Mouse (Mus musculus) heart, embryonic 16.5 days (tissue): ENCODE measurements around the gene Ism2. TPM values are rescaled to one million over a fixed set of nuclear protein-coding genes. Genes with fewer than 3 reads are reported as not detected.
"Not testable (repeated sequence)": the region's sequence is repeated elsewhere in the genome, so short reads cannot be mapped to it uniquely, and the experiment has no call there.

Experiments used
- ATAC-seq: fragments of 200-750 bp; cut with Nextera tagmentation; replicated peaks from 2 replicates; pipeline ENCODE4 v1.8.0; 2017; ENCODE audit warnings: moderate number of reproducible peaks; ENCODE audit not compliant: insufficient read depth, low FRiP score; ENCODE audit errors: extremely low read depth
- H3K27ac ChIP-seq: fragments of 300-500 bp; sonication (generic); 2 replicates; pipeline ENCODE4 v1.5.1; 2014; ENCODE audit warnings: mild to moderate bottlenecking, low read length, control low read depth, moderate library complexity
- H3K27me3 ChIP-seq: fragments of 300-500 bp; sonication (generic); 2 replicates; pipeline ENCODE4 v1.6.1; 2014; ENCODE audit warnings: low read length, mixed read lengths; ENCODE audit not compliant: control insufficient read depth, insufficient read depth
- H3K36me3 ChIP-seq: fragments of 300-500 bp; sonication (generic); 2 replicates; pipeline ENCODE4 v1.6.1; 2014; ENCODE audit not compliant: control insufficient read depth, insufficient read depth
- H3K4me1 ChIP-seq: fragments of 300-500 bp; sonication (generic); 2 replicates; pipeline ENCODE4 v1.6.1; 2014; ENCODE audit warnings: low read length, mixed read lengths; ENCODE audit not compliant: control insufficient read depth, insufficient read depth
- H3K4me2 ChIP-seq: fragments of 300-500 bp; sonication (generic); 2 replicates; pipeline ENCODE4 v1.6.1; 2014; ENCODE audit warnings: low read depth, mild to moderate bottlenecking, control low read depth, low read length
- H3K4me3 ChIP-seq: fragments of 300-500 bp; sonication (generic); 2 replicates; pipeline ENCODE4 v1.5.1; 2014; ENCODE audit warnings: mild to moderate bottlenecking, control low read depth, low read length
- H3K9ac ChIP-seq: fragments of 300-500 bp; sonication (generic); 2 replicates; pipeline ENCODE4 v1.6.1; 2014; ENCODE audit warnings: low read length, control low read depth
- H3K9me3 ChIP-seq: fragments of 300-500 bp; sonication (generic); replicated peaks from 2 replicates; pipeline ENCODE4 v1.6.1; 2016; ENCODE audit warnings: low read length; ENCODE audit not compliant: control insufficient read depth
- WGBS: fragments of 180-500 bp; shearing (Covaris S2); extraction: QIAGEN DNeasy Blood & Tissue Kit; methylation state at CpG from one replicate; pipeline ENCODE4 v1.1.7; 2014; 5-methylcytosine and 5-hydroxymethylcytosine counted together
- polyA plus RNA-seq: library from polyadenylated mRNA; unstranded; fragments of >200 nt; fragmentation: Nextera tagmentation; extraction: Ambion mirVana; gene quantifications from 2 replicates; pipeline ENCODE4 v1.2.1, GENCODE M21; 2015

The Ism2 gene
- polyA plus RNA-seq, 1 experiment from 2014 or later: 0.38 TPM

- no peaks in the 10 kb centered on the region for H3K9me3 ChIP-seq
- peaks cover 22% of the 10 kb centered on the region for H3K4me1 ChIP-seq
- 92% methylated on average over 4 of the region's 4 CpGs for WGBS
- H3K27ac ChIP-seq: no peak overlapping the region
- H3K4me2 ChIP-seq: no peak overlapping the region
- no peak overlapping the region for H3K4me3 ChIP-seq
- H3K36me3 ChIP-seq: no peaks in the 10 kb centered on the region
- H3K9ac ChIP-seq: no peak overlapping the region
- H3K27me3 ChIP-seq: no peaks in the 10 kb centered on the region
- no peak for ATAC-seq
These were observed 16.8 kb downstream of the Ism2 start for GRCm38 (mm10) chr12:87282743-87283142.

GRCm38 (mm10) chr12:87281766-87282165 lies 17.7 kb downstream of the Ism2 start:
- H3K4me1 ChIP-seq: peaks cover 22% of the 10 kb centered on the region
- WGBS: 59% methylated on average over 1 of the region's 1 CpGs
- no peak for ATAC-seq
- H3K4me2 ChIP-seq: no peak overlapping the region
- no peaks in the 10 kb centered on the region for H3K36me3 ChIP-seq
- H3K4me3 ChIP-seq: no peak overlapping the region
- no peak overlapping the region for H3K27ac ChIP-seq
- H3K9ac ChIP-seq: no peak overlapping the region
- H3K27me3 ChIP-seq: no peaks in the 10 kb centered on the region
- H3K9me3 ChIP-seq: no peaks in the 10 kb centered on the region

- Histone ChIP-seq H3K27ac (no peak overlapping the region), H3K27me3 (no peaks in the 10 kb centered on the region), H3K4me3 (no peak overlapping the region), H3K36me3 (peaks cover 13% of the 10 kb centered on the region), H3K9me3 (no peaks in the 10 kb centered on the region), H3K4me1 (peaks cover 22% of the 10 kb centered on the region), H3K9ac (no peak overlapping the region), H3K4me2 (no peak overlapping the region)
- 46% methylated on average over 14 of the region's 14 CpGs for WGBS
- no peak for ATAC-seq
These were observed 19.6 kb downstream of the Ism2 start for GRCm38 (mm10) chr12:87279879-87280278.

DNA sequence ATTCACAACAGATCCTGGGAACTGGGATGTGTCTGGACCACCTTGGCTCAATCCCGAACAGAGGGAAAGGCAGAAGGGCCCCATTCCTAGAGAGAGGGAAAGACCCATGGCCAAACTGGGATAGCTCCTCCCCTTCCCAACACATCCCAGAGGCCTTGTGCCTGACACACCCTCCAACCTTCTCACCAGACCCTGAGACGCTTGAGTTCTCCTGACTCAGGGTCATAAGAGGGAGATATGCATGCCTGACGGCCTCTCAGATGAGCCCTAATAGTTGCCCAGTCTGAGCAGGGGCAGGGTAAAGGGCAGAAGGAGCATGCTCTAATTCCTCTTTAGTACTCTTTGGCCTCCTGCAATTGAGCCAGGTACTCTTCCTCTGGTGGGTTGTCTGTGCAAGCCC lies 20.2 kb downstream of the Ism2 start:
- H3K9ac ChIP-seq: no peak overlapping the region
- H3K9me3 ChIP-seq: no peaks in the 10 kb centered on the region
- no peak overlapping the region for H3K4me3 ChIP-seq
- WGBS: 43% methylated on average over 3 of the region's 3 CpGs
- no peak overlapping the region; the same call in 1 of the 2 replicates for H3K27ac ChIP-seq
- H3K4me2 ChIP-seq: no peak overlapping the region
- H3K36me3 ChIP-seq: peaks cover 18% of the 10 kb centered on the region
- no peak for ATAC-seq
- H3K4me1 ChIP-seq: peaks cover 22% of the 10 kb centered on the region
- H3K27me3 ChIP-seq: no peaks in the 10 kb centered on the region

- peaks cover 27% of the 10 kb centered on the region for H3K36me3 ChIP-seq
- no peaks in the 10 kb centered on the region for H3K9me3 ChIP-seq
- peak overlapping the region; percentile 32 for H3K4me3 ChIP-seq
- WGBS: 10% methylated on average over 6 of the region's 6 CpGs
- H3K27me3 ChIP-seq: no peaks in the 10 kb centered on the region
- peaks cover 22% of the 10 kb centered on the region for H3K4me1 ChIP-seq
- peak overlapping the region; percentile 25; the same call in 1 of the 2 replicates for H3K9ac ChIP-seq
- peak overlapping the region; percentile 58 for H3K4me2 ChIP-seq
- H3K27ac ChIP-seq: peak overlapping the region; percentile 81
- peak; percentile 89 for ATAC-seq
These were observed 21.3 kb downstream of the Ism2 start for GRCm38 (mm10) chr12:87278118-87278730.

DNA sequence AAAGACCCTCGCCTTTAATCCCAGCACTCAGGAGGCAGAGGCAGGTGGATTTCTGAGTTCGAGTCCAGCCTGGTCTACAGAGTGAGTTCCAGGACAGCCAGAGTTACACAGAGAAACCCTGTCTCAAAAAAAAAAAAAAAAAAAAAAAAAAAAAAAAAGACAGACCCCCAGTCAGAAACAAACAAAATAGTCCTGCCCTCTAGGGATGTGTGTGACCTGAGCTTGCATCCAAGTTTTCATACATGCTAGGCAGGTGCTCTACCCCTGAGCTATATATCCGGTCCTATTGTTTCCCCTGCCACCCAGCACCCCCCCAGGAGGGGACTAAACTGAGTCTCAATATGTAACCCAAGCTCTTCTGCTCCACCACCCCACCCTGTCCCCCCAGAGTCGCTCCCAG lies 22.3 kb downstream of the Ism2 start:
- not testable (repeated sequence) for ATAC-seq, H3K27ac ChIP-seq

DNA sequence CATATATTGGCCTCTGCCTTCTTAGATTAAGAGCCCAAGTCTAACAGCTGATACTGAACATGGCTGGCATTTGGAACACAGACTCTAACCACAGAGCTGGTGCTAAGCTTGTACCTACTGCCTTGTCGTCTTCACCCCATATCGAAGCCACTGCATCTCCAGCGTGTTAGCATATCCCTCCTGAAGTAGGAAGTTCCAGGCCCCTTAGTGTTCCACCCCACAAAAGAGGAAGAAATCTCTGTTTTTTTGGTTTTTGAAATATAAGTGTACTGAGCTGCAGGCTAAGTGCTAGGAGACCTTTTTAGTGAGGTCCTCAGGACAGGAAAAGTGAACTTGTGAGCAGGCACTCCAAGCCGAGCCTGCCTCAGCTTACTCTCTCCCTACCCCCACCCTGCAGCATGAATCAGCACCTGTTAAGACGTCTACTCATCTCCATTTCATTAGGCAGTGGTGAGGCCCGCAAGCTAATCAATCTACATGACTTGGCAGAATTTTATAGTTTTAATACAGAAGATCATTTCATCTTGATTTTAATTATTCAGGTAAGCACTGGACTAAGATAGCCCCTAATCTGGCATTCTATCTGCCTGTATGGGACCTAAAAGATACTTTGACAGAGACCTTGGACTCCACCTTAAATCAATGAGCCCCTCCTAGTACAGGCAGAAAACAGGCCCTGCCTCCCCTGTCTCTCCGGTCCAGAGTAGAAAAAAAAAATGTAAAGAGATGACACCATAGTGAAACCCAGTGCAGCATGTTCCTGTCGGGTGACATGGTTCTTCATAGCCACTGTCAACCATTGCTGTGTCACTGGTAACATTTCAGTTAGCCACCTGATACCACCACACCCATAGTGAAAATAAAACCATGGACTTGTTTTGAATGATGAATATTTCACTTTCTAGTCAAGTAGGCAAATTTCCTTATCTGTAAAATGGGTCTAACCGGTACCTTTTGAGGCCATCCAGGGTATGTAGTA lies 24.4 kb downstream of the Ism2 start:
- no peaks in the 10 kb centered on the region for H3K9me3 ChIP-seq
- H3K4me2 ChIP-seq: no peak overlapping the region
- peaks cover 53% of the 10 kb centered on the region for H3K36me3 ChIP-seq
- 87% methylated on average over 9 of the region's 9 CpGs for WGBS
- H3K27ac ChIP-seq: no peak overlapping the region
- no peak overlapping the region for H3K9ac ChIP-seq
- H3K4me1 ChIP-seq: peaks cover 22% of the 10 kb centered on the region
- no peak for ATAC-seq
- no peak overlapping the region for H3K4me3 ChIP-seq
- H3K27me3 ChIP-seq: no peaks in the 10 kb centered on the region

More for the DNA sequence above, 22.3 kb downstream of the Ism2 start:
- H3K27me3 ChIP-seq, H3K4me2 ChIP-seq, H3K9ac ChIP-seq, H3K9me3 ChIP-seq, H3K4me3 ChIP-seq: not testable (repeated sequence)
- Histone ChIP-seq H3K4me1 (peaks cover 22% of the 10 kb centered on the region), H3K36me3 (peaks cover 36% of the 10 kb centered on the region)
- WGBS: 77% methylated on average over 4 of the region's 4 CpGs

GRCm38 (mm10) chr12:87267682-87268081 lies 31.8 kb downstream of the Ism2 start:
- Histone ChIP-seq H3K4me3 (peak overlapping the region; percentile 98), H3K36me3 (peaks cover 42% of the 10 kb centered on the region), H3K27me3 (no peaks in the 10 kb centered on the region), H3K9me3 (no peaks in the 10 kb centered on the region), H3K9ac (peak overlapping the region; percentile 98), H3K4me2 (peak overlapping the region; percentile 73), H3K27ac (no peak overlapping the region), H3K4me1 (peaks cover 11% of the 10 kb centered on the region)
- no peak for ATAC-seq
- 19% methylated on average over 4 of the region's 4 CpGs for WGBS
